Mouse (Mus musculus): ENCODE results near the gene Abi1. TPM values are rescaled to one million over a fixed set of nuclear protein-coding genes. Genes with fewer than 3 reads are reported as not detected.

Abi1 gene
- polyA plus RNA-seq, 1 experiment from 2014 or later: 41.7 TPM

Other genes with a start within 250 kb of the Abi1 start
- gene Pdss1, start 144.7 kb downstream of the Abi1 start, polyA plus RNA-seq (2015; fragmentation: Nextera tagmentation; extraction: Ambion mirVana): 18.8 and 21.5 TPM in 2 replicates
- gene Acbd5, start 27.9 kb upstream of the Abi1 start, polyA plus RNA-seq (2015; fragmentation: Nextera tagmentation; extraction: Ambion mirVana): 36.9 and 39.8 TPM in 2 replicates
- gene Mastl, start 115.8 kb upstream of the Abi1 start, polyA plus RNA-seq (2015; fragmentation: Nextera tagmentation; extraction: Ambion mirVana): 9.7 and 9.8 TPM in 2 replicates
- 81.1 and 89.1 TPM in 2 replicates for gene Yme1l1, start 116.1 kb upstream of the Abi1 start, polyA plus RNA-seq (2015; fragmentation: Nextera tagmentation; extraction: Ambion mirVana)
- gene 4931423N10Rik, start 167.2 kb upstream of the Abi1 start, polyA plus RNA-seq (2015; fragmentation: Nextera tagmentation; extraction: Ambion mirVana): not detected in 2 replicates